In genomic region chr19:47795009-47795728, GRCm38 (mm10) we compare ENCODE assay signal across 8 mouse cellular contexts. TPM values are rescaled to one million over a fixed set of nuclear protein-coding genes. Genes with fewer than 3 reads are reported as not detected.
DNase-seq lines count a peak whose midpoint lies in the region; ATAC-seq lines count a peak whose summit lies in the region.

No protein-coding gene starts in this region.

- H3K4me3 ChIP-seq in heart, embryonic 11.5 days (ENCODE audit: low read depth, low read length): no peak overlapping the region
- no peak overlapping the region for H3K4me3 ChIP-seq in stomach, embryonic 16.5 days (replicated peaks; ENCODE audit: low read length)

- no peak overlapping the region for H3K4me2 ChIP-seq in heart, embryonic 11.5 days
- H3K4me2 ChIP-seq in stomach, embryonic 16.5 days (ENCODE audit: low read depth, low read length): no peak overlapping the region

- H3K9me3 ChIP-seq in heart, embryonic 11.5 days (replicated peaks; ENCODE audit: control insufficient read depth, low read length): no peaks in the 10 kb centered on the region
- no peaks in the 10 kb centered on the region for H3K9me3 ChIP-seq in stomach, embryonic 16.5 days (replicated peaks; ENCODE audit: control insufficient read depth, low read length)

- no peaks in the 10 kb centered on the region for H3K4me1 ChIP-seq in heart, embryonic 11.5 days (ENCODE audit: control insufficient read depth, insufficient read depth, low read length)
- no peaks in the 10 kb centered on the region for H3K4me1 ChIP-seq in stomach, embryonic 16.5 days (ENCODE audit: control insufficient read depth, insufficient read depth, low read length)

- ATAC-seq in heart, embryonic 11.5 days (replicated peaks; ENCODE audit: insufficient number of reproducible peaks, low FRiP score, low TSS enrichment): no peak
- ATAC-seq in monocyte, adult 5-6 weeks (replicated peaks; ENCODE audit: insufficient number of reproducible peaks, low FRiP score, low TSS enrichment, poor library complexity, severe bottlenecking): peak; percentile 61
- peak; percentile 37; the same call in 1 of the 2 replicates for ATAC-seq in stomach, embryonic 16.5 days (ENCODE audit: insufficient read depth, low FRiP score)

- peak; percentile 63 to 83 for DNase-seq in heart, adult 18-20 months
- DNase-seq in adrenal gland, adult (ENCODE audit: inconsistent age in 2 of 2, low spot score in 1 of 2): peak; percentile 66 to 89
- DNase-seq in embryo, embryonic 11 days: peak; percentile 49
- peak; percentile 66 to 77 for DNase-seq in heart, postnatal 14 days
- peak; percentile 65 to 68 for DNase-seq in left cerebral cortex, adult 8-10 months (ENCODE audit: low spot score in 2 of 2)

- no peak overlapping the region for H3K9ac ChIP-seq in heart, embryonic 11.5 days (ENCODE audit: low read depth, low read length)
- no peak overlapping the region for H3K9ac ChIP-seq in stomach, embryonic 16.5 days (ENCODE audit: low read length)

- no peak overlapping the region for H3K27ac ChIP-seq in heart, embryonic 11.5 days (ENCODE audit: low read depth, low read length)
- H3K27ac ChIP-seq in stomach, embryonic 16.5 days (ENCODE audit: low read length): no peak overlapping the region; the same call in 1 of the 2 replicates

- no peaks in the 10 kb centered on the region for H3K27me3 ChIP-seq in heart, embryonic 11.5 days (ENCODE audit: control insufficient read depth, insufficient read depth, low read length)
- no peaks in the 10 kb centered on the region for H3K27me3 ChIP-seq in stomach, embryonic 16.5 days (ENCODE audit: control insufficient read depth, insufficient read depth, low read length)

- 56% methylated on average over 15 of the region's 15 CpGs for WGBS in heart, embryonic 11.5 days (ENCODE audit: insufficient replicate concordance)
- 48% methylated on average over 15 of the region's 15 CpGs for WGBS in stomach, embryonic 16.5 days

- H3K36me3 ChIP-seq in heart, embryonic 11.5 days (ENCODE audit: control insufficient read depth, insufficient read depth, low read length): no peaks in the 10 kb centered on the region
- H3K36me3 ChIP-seq in stomach, embryonic 16.5 days (ENCODE audit: control insufficient read depth, insufficient read depth, low read length): no peaks in the 10 kb centered on the region

- intact Hi-C loops in heart, postnatal 14 days (cut with DNase I): loop anchor here (2.0 kb wide), 2 partner anchors 136 to 288 kb away; no protein-coding TSS in a partner anchor

RNA-seq across cellular contexts. Expression of gene Gsto1, which starts 59.6 kb away (rescaled TPM):
- 100 to 1,000 TPM; 207 to 211 TPM for total RNA-seq in heart, adult 18-20 months (2021)
- polyA plus RNA-seq in heart, embryonic 11.5 days (2014; fragmentation: Nextera tagmentation; extraction: Ambion mirVana): 82.6 and 84.0 TPM in 2 replicates
- 100 to 1,000 TPM; 133 to 134 TPM for total RNA-seq in heart, postnatal 14 days (2021)
- 10 to 100 TPM; 47.5 to 55.8 (median 51.4) TPM for total RNA-seq in left cerebral cortex, adult 8-10 months (2022)
- 50.9 to 119 TPM (median 77.1 TPM) in 3 replicates for total RNA-seq in monocyte, adult 5-6 weeks (2017)
- 2,215 and 3,106 TPM in 2 replicates for polyA plus RNA-seq in stomach, embryonic 16.5 days (2015; fragmentation: Nextera tagmentation; extraction: Ambion mirVana)
